Mouse (Mus musculus) hindbrain, embryonic 15.5 days (tissue): ENCODE measurements around the gene Ace2. TPM values are rescaled to one million over a fixed set of nuclear protein-coding genes. Genes with fewer than 3 reads are reported as not detected.

Experiments used
- ATAC-seq: fragments of 200-750 bp; cut with Nextera tagmentation; 2 replicates; pipeline ENCODE4 v1.8.0; 2017; ENCODE audit warnings: low read depth, moderate number of reproducible peaks, moderate TSS enrichment; ENCODE audit not compliant: low FRiP score
- H3K27ac ChIP-seq: fragments of 300-500 bp; sonication (generic); replicated peaks from 2 replicates; pipeline ENCODE4 v1.5.1; 2015; ENCODE audit warnings: mild to moderate bottlenecking, inconsistent platforms
- H3K27me3 ChIP-seq: fragments of 300-500 bp; sonication (generic); 2 replicates; pipeline ENCODE4 v1.6.1; 2015; ENCODE audit warnings: control low read depth, inconsistent platforms
- H3K36me3 ChIP-seq: fragments of 300-500 bp; sonication (generic); 2 replicates; pipeline ENCODE4 v1.6.1; 2015; ENCODE audit warnings: control low read depth, inconsistent platforms
- H3K4me1 ChIP-seq: fragments of 300-500 bp; sonication (generic); replicated peaks from 2 replicates; pipeline ENCODE4 v1.6.1; 2015; ENCODE audit warnings: control low read depth, inconsistent platforms
- H3K4me2 ChIP-seq: fragments of 300-500 bp; sonication (generic); 2 replicates; pipeline ENCODE4 v1.6.1; 2015; ENCODE audit warnings: moderate library complexity, mild to moderate bottlenecking, inconsistent platforms
- H3K4me3 ChIP-seq: fragments of 300-500 bp; sonication (generic); 2 replicates; pipeline ENCODE4 v1.5.1; 2015; ENCODE audit warnings: mild to moderate bottlenecking, inconsistent platforms
- H3K9ac ChIP-seq: fragments of 300-500 bp; sonication (generic); 2 replicates; pipeline ENCODE4 v1.6.1; 2015; ENCODE audit warnings: inconsistent platforms
- H3K9me3 ChIP-seq: fragments of 300-500 bp; sonication (generic); 2 replicates; pipeline ENCODE4 v1.6.1; 2016; ENCODE audit warnings: control low read depth, inconsistent platforms
- WGBS: fragments of 180-500 bp; shearing (Covaris S2); methylation state at CpG from one replicate; pipeline ENCODE4 v1.1.7; 2015; 5-methylcytosine and 5-hydroxymethylcytosine counted together
- polyA plus RNA-seq: library from polyadenylated mRNA; unstranded; fragments of >200 nt; fragmentation: Nextera tagmentation; extraction: Ambion mirVana; gene quantifications from 2 replicates; pipeline ENCODE4 v1.2.1, GENCODE M21; 2015

The Ace2 gene
- polyA plus RNA-seq, 1 experiment from 2014 or later = 0.43 TPM

- no peak overlapping the region for H3K4me3 ChIP-seq
- WGBS = 91% methylated on average over 4 of the region's 4 CpGs
- no peak overlapping the region for H3K27ac ChIP-seq
- no peaks in the 10 kb centered on the region for H3K36me3 ChIP-seq
- no peaks in the 10 kb centered on the region for H3K9me3 ChIP-seq
- H3K4me2 ChIP-seq = no peak overlapping the region
- no peak for ATAC-seq
- 0 out of 2 replicates have a peak, but pooled peaks cover 3% of the 10 kb centered on the region for H3K27me3 ChIP-seq
- no peaks in the 10 kb centered on the region for H3K4me1 ChIP-seq
- H3K9ac ChIP-seq = no peak overlapping the region
Measured at GRCm38 (mm10) chrX:164135304-164135818, 3.8 kb upstream of the Ace2 start.

- H3K27me3 ChIP-seq = 0 out of 2 replicates have a peak, but pooled peaks cover 2% of the 10 kb centered on the region
- no peaks in the 10 kb centered on the region for H3K9me3 ChIP-seq
- H3K4me3 ChIP-seq = no peak overlapping the region
- no peak overlapping the region for H3K4me2 ChIP-seq
- WGBS = 91% methylated on average over 6 of the region's 6 CpGs
- no peaks in the 10 kb centered on the region for H3K36me3 ChIP-seq
- H3K4me1 ChIP-seq = no peaks in the 10 kb centered on the region
- H3K9ac ChIP-seq = no peak overlapping the region
- no peak for ATAC-seq
- no peak overlapping the region for H3K27ac ChIP-seq
Measured at GRCm38 (mm10) chrX:164145463-164146250, 6.5 kb downstream of the Ace2 start.

- H3K27ac ChIP-seq = no peak overlapping the region
- no peak overlapping the region for H3K9ac ChIP-seq
- no peaks in the 10 kb centered on the region for H3K4me1 ChIP-seq
- ATAC-seq = no peak
- H3K4me3 ChIP-seq = no peak overlapping the region
- H3K36me3 ChIP-seq = no peaks in the 10 kb centered on the region
- H3K4me2 ChIP-seq = no peak overlapping the region
- 67% methylated on average over 2 of the region's 2 CpGs for WGBS
- peaks cover 2% of the 10 kb centered on the region; the same call in 1 of the 2 replicates for H3K27me3 ChIP-seq
- no peaks in the 10 kb centered on the region for H3K9me3 ChIP-seq
Measured at GRCm38 (mm10) chrX:164152703-164153102, 13.6 kb downstream of the Ace2 start.

GRCm38 (mm10) chrX:164153606-164154005, 14.5 kb downstream of the Ace2 start:
- Histone ChIP-seq H3K36me3 (no peaks in the 10 kb centered on the region), H3K4me1 (no peaks in the 10 kb centered on the region), H3K9ac (no peak overlapping the region), H3K4me2 (no peak overlapping the region), H3K27ac (no peak overlapping the region), H3K9me3 (no peaks in the 10 kb centered on the region), H3K4me3 (no peak overlapping the region), H3K27me3 (peaks cover 2% of the 10 kb centered on the region; the same call in 1 of the 2 replicates)
- ATAC-seq = no peak

- Histone ChIP-seq H3K4me2 (no peak overlapping the region), H3K27me3 (peaks cover 2% of the 10 kb centered on the region; the same call in 1 of the 2 replicates), H3K9me3 (no peaks in the 10 kb centered on the region), H3K36me3 (no peaks in the 10 kb centered on the region), H3K4me1 (no peaks in the 10 kb centered on the region), H3K9ac (no peak overlapping the region), H3K4me3 (no peak overlapping the region), H3K27ac (no peak overlapping the region)
- no peak for ATAC-seq
- 84% methylated on average over 5 of the region's 5 CpGs for WGBS
Measured at GRCm38 (mm10) chrX:164154594-164154993, 15.5 kb downstream of the Ace2 start.

- Histone ChIP-seq H3K4me2 (no peak overlapping the region), H3K4me1 (no peaks in the 10 kb centered on the region), H3K36me3 (no peaks in the 10 kb centered on the region), H3K4me3 (no peak overlapping the region), H3K27ac (no peak overlapping the region), H3K9me3 (no peaks in the 10 kb centered on the region), H3K27me3 (0 out of 2 replicates have a peak, but pooled peaks cover 9% of the 10 kb centered on the region), H3K9ac (no peak overlapping the region)
- no peak for ATAC-seq
- 100% methylated on average over 1 of the region's 1 CpGs for WGBS
Measured at GRCm38 (mm10) chrX:164164681-164165080, 25.5 kb downstream of the Ace2 start.

- no peak overlapping the region for H3K9ac ChIP-seq
- H3K27ac ChIP-seq = no peak overlapping the region
- no peaks in the 10 kb centered on the region for H3K36me3 ChIP-seq
- no peak overlapping the region for H3K4me2 ChIP-seq
- no peak overlapping the region for H3K4me3 ChIP-seq
- no peak for ATAC-seq
- 87% methylated on average over 2 of the region's 2 CpGs for WGBS
- H3K9me3 ChIP-seq = no peaks in the 10 kb centered on the region
- H3K27me3 ChIP-seq = 0 out of 2 replicates have a peak, but pooled peaks cover 2% of the 10 kb centered on the region
- no peaks in the 10 kb centered on the region for H3K4me1 ChIP-seq
Measured at GRCm38 (mm10) chrX:164171034-164171433, 31.9 kb downstream of the Ace2 start.

- Histone ChIP-seq H3K9me3 (no peaks in the 10 kb centered on the region), H3K36me3 (no peaks in the 10 kb centered on the region), H3K4me1 (no peaks in the 10 kb centered on the region), H3K27ac (no peak overlapping the region), H3K4me2 (no peak overlapping the region), H3K9ac (no peak overlapping the region), H3K27me3 (0 out of 2 replicates have a peak, but pooled peaks cover 2% of the 10 kb centered on the region), H3K4me3 (no peak overlapping the region)
- ATAC-seq = no peak
- 93% methylated on average over 4 of the region's 4 CpGs for WGBS
Measured at GRCm38 (mm10) chrX:164173880-164174279, 34.7 kb downstream of the Ace2 start.

- H3K36me3 ChIP-seq = no peaks in the 10 kb centered on the region
- no peaks in the 10 kb centered on the region for H3K9me3 ChIP-seq
- no peaks in the 10 kb centered on the region for H3K27me3 ChIP-seq
- ATAC-seq = no peak
- H3K9ac ChIP-seq = no peak overlapping the region
- no peak overlapping the region for H3K27ac ChIP-seq
- H3K4me1 ChIP-seq = no peaks in the 10 kb centered on the region
- H3K4me3 ChIP-seq = no peak overlapping the region
- WGBS = 90% methylated on average over 1 of the region's 1 CpGs
- H3K4me2 ChIP-seq = no peak overlapping the region
Measured at GRCm38 (mm10) chrX:164175311-164175710, 36.2 kb downstream of the Ace2 start.

- Histone ChIP-seq H3K4me3 (no peak overlapping the region), H3K9ac (no peak overlapping the region), H3K4me2 (no peak overlapping the region), H3K4me1 (no peaks in the 10 kb centered on the region), H3K36me3 (no peaks in the 10 kb centered on the region), H3K9me3 (no peaks in the 10 kb centered on the region), H3K27me3 (no peaks in the 10 kb centered on the region), H3K27ac (no peak overlapping the region)
- ATAC-seq = no peak
- WGBS = 62% methylated on average over 2 of the region's 2 CpGs
Measured at GRCm38 (mm10) chrX:164175780-164176179, 36.6 kb downstream of the Ace2 start.

GRCm38 (mm10) chrX:164178856-164179255, 39.7 kb downstream of the Ace2 start:
- no peak overlapping the region for H3K4me2 ChIP-seq
- H3K27ac ChIP-seq = no peak overlapping the region
- no peak overlapping the region for H3K4me3 ChIP-seq
- no peaks in the 10 kb centered on the region for H3K36me3 ChIP-seq
- no peak for ATAC-seq
- H3K9ac ChIP-seq = no peak overlapping the region
- 80% methylated on average over 2 of the region's 2 CpGs for WGBS
- no peaks in the 10 kb centered on the region for H3K9me3 ChIP-seq
- H3K4me1 ChIP-seq = no peaks in the 10 kb centered on the region
- H3K27me3 ChIP-seq = no peaks in the 10 kb centered on the region

GRCm38 (mm10) chrX:164179746-164180145, 40.6 kb downstream of the Ace2 start:
- Histone ChIP-seq H3K9me3 (no peaks in the 10 kb centered on the region), H3K4me2 (no peak overlapping the region), H3K9ac (no peak overlapping the region), H3K27me3 (no peaks in the 10 kb centered on the region), H3K27ac (no peak overlapping the region), H3K4me3 (no peak overlapping the region), H3K4me1 (no peaks in the 10 kb centered on the region), H3K36me3 (no peaks in the 10 kb centered on the region)
- peak; percentile 56; the same call in 1 of the 2 replicates for ATAC-seq
- 10% methylated on average over 3 of the region's 3 CpGs for WGBS
